8 mouse cellular contexts compared by ENCODE assay signal in genomic region chr17:47482401-47482800, GRCm38 (mm10). TPM values are rescaled to one million over a fixed set of nuclear protein-coding genes. Genes with fewer than 3 reads are reported as not detected.
A peak's percentile ranks its signal among the peaks of the same experiment; 100 is the strongest.
DNase-seq lines count a peak whose midpoint lies in the region.

No protein-coding gene starts in this region.

- intact Hi-C loops in heart, postnatal 10 days (cut with DNase I): loop anchor here (5.0 kb wide), 3 partner anchors 75 to 110 kb away; no protein-coding TSS in a partner anchor

- DNase-seq in heart, postnatal 10 days: peak; percentile 60 to 80
- no peak for DNase-seq in heart, adult 9 months (ENCODE audit: low spot score in 2 of 2)
- peak; percentile 18 for DNase-seq in right cerebral cortex, adult 18-20 months
- no peak for DNase-seq in right cerebral cortex, postnatal 36 days (ENCODE audit: low spot score in 2 of 2)
- DNase-seq in adrenal gland, postnatal 36 days: peak; percentile 74 to 83
- DNase-seq in induced T-regulatory cell, adult 2 months (ENCODE audit: low read depth): peak; percentile 80
- DNase-seq in naive thymus-derived CD4-positive, alpha-beta T cell, adult 2 months (ENCODE audit: low read depth): peak; percentile 66
- no peak for DNase-seq in Muller cell, postnatal 12 days (ENCODE audit: inconsistent ontology term)

RNA-seq across cellular contexts. Expression of gene Taf8, which starts 19.7 kb away (rescaled TPM):
- total RNA-seq in heart, postnatal 10 days (2021): 10 to 100 TPM; 14.0 to 15.5 TPM
- 10 to 100 TPM; 18.5 to 21.2 TPM for total RNA-seq in adrenal gland, postnatal 36 days (2021)

RNA-seq across cellular contexts. Expression of gene Ccnd3, which starts 22.4 kb away (rescaled TPM):
- 100 to 1,000 TPM; 119 to 132 TPM for total RNA-seq in heart, postnatal 10 days (2021)
- 100 to 1,000 TPM; 408 to 430 TPM for total RNA-seq in adrenal gland, postnatal 36 days (2021)

RNA-seq across cellular contexts. Expression of gene 1700001C19Rik, which starts 45.2 kb away (rescaled TPM):
- total RNA-seq in heart, postnatal 10 days (2021): not detected
- total RNA-seq in adrenal gland, postnatal 36 days (2021): not detected

RNA-seq across cellular contexts. Expression of gene AI661453, which starts 46.0 kb away (rescaled TPM):
- total RNA-seq in heart, postnatal 10 days (2021): 1 to 10 TPM; 1.5 to 2.0 TPM
- under 1 TPM; 0.23 to 0.60 TPM for total RNA-seq in adrenal gland, postnatal 36 days (2021)

Comparison
In these comparisons a context has a peak if more than half of its experiments do, and no peak if none do; other contexts are left out.
1. DNase-seq: peak in heart, postnatal 10 days (2 of 2), right cerebral cortex, adult 18-20 months (single experiment), adrenal gland, postnatal 36 days (2 of 2), induced T-regulatory cell, adult 2 months (single experiment) and naive thymus-derived CD4-positive, alpha-beta T cell, adult 2 months (single experiment); none in heart, adult 9 months (0 of 2), right cerebral cortex, postnatal 36 days (0 of 2) and Muller cell, postnatal 12 days (single experiment).